Mouse (Mus musculus): Measurements from ENCODE around the gene Mpst. TPM values are rescaled to one million over a fixed set of nuclear protein-coding genes. Genes with fewer than 3 reads are reported as not detected.

Mpst gene
- polyA plus RNA-seq, 1 experiment = 97.7 TPM

- Histone ChIP-seq H3K36me3 (ENCODE audit: control insufficient read depth, insufficient read depth, low read length) (no peaks in the 10 kb centered on the region), H3K27me3 (ENCODE audit: control insufficient read depth, insufficient read depth, low read length) (no peaks in the 10 kb centered on the region), H3K4me3 (ENCODE audit: extremely low read depth, insufficient read depth, insufficient read length) (no peak overlapping the region), H3K27ac (ENCODE audit: insufficient read depth, low read length) (no peak overlapping the region), H3K4me1 (ENCODE audit: control insufficient read depth, insufficient read depth, insufficient read length) (no peaks in the 10 kb centered on the region)
- 84% methylated on average over 14 of the region's 14 CpGs for WGBS
- TF ChIP-seq POLR2A (IDR thresholded peaks at IDR 0.05; ENCODE audit: low read depth, low read length) = no peak
- no peak for TF ChIP-seq CTCF (IDR thresholded peaks at IDR 0.05; ENCODE audit: extremely low read depth, insufficient read depth, insufficient read length, insufficient replicate concordance)
- no peak for DNase-seq (ENCODE audit: low read depth in 1 of 2, low spot score in 2 of 2)
These were observed 7.0 kb downstream of the Mpst start for GRCm38 (mm10) chr15:78413083-78413718.

- Histone ChIP-seq H3K36me3 (ENCODE audit: control insufficient read depth, insufficient read depth, low read length) (no peaks in the 10 kb centered on the region), H3K4me3 (ENCODE audit: extremely low read depth, insufficient read depth, insufficient read length) (no peak overlapping the region), H3K4me1 (ENCODE audit: control insufficient read depth, insufficient read depth, insufficient read length) (no peaks in the 10 kb centered on the region), H3K27ac (ENCODE audit: insufficient read depth, low read length) (no peak overlapping the region), H3K27me3 (ENCODE audit: control insufficient read depth, insufficient read depth, low read length) (no peaks in the 10 kb centered on the region)
- no peak for TF ChIP-seq CTCF (IDR thresholded peaks at IDR 0.05; ENCODE audit: extremely low read depth, insufficient read depth, insufficient read length, insufficient replicate concordance)
- no peak for TF ChIP-seq POLR2A (IDR thresholded peaks at IDR 0.05; ENCODE audit: low read depth, low read length)
- WGBS = 74% methylated on average over 1 of the region's 1 CpGs
- no peak for DNase-seq (ENCODE audit: low read depth in 1 of 2, low spot score in 2 of 2)
These were observed 7.5 kb downstream of the Mpst start for GRCm38 (mm10) chr15:78413719-78414117.

- 98% methylated on average over 8 of the region's 8 CpGs for WGBS
- H3K36me3 ChIP-seq (ENCODE audit: control insufficient read depth, insufficient read depth, low read length) = no peaks in the 10 kb centered on the region
- H3K4me3 ChIP-seq (ENCODE audit: extremely low read depth, insufficient read depth, insufficient read length) = no peak overlapping the region
- no peak for DNase-seq (ENCODE audit: low read depth in 1 of 2, low spot score in 2 of 2)
- TF ChIP-seq CTCF (IDR thresholded peaks at IDR 0.05; ENCODE audit: extremely low read depth, insufficient read depth, insufficient read length, insufficient replicate concordance) = no peak
- TF ChIP-seq POLR2A (IDR thresholded peaks at IDR 0.05; ENCODE audit: low read depth, low read length) = no peak
- no peaks in the 10 kb centered on the region for H3K4me1 ChIP-seq (ENCODE audit: control insufficient read depth, insufficient read depth, insufficient read length)
- no peak overlapping the region for H3K27ac ChIP-seq (ENCODE audit: insufficient read depth, low read length)
- H3K27me3 ChIP-seq (ENCODE audit: control insufficient read depth, insufficient read depth, low read length) = no peaks in the 10 kb centered on the region
These were observed 7.9 kb downstream of the Mpst start for GRCm38 (mm10) chr15:78414157-78414556.

DNA sequence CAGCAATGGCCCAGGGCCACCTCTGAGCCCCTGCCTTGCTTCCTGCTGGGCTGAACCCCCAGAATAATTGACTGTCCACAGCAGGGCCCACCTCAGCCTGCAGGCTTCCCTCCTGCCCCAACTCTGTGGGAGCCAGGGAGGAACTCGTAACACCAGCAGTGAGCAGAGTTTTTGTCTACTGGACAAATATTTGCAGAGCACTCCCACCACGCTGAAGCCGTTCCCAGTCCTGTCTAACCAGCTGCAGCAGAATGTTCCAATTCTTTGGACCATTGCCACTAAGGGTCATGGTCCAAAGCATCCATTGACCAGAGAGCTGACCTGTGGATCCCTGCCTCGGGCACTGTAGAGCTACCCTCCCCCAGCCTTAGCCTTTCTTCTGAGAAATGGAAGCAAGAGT is 10.7 kb downstream of the Mpst start:
- H3K36me3 ChIP-seq (ENCODE audit: control insufficient read depth, insufficient read depth, low read length) = no peaks in the 10 kb centered on the region
- DNase-seq (ENCODE audit: low read depth in 1 of 2, low spot score in 2 of 2) = no peak
- H3K27ac ChIP-seq (ENCODE audit: insufficient read depth, low read length) = no peak overlapping the region; the same call in 1 of the 2 replicates
- H3K27me3 ChIP-seq (ENCODE audit: control insufficient read depth, insufficient read depth, low read length) = no peaks in the 10 kb centered on the region
- WGBS = 86% methylated on average over 4 of the region's 4 CpGs
- no peak overlapping the region for H3K4me3 ChIP-seq (ENCODE audit: extremely low read depth, insufficient read depth, insufficient read length)
- no peaks in the 10 kb centered on the region for H3K4me1 ChIP-seq (ENCODE audit: control insufficient read depth, insufficient read depth, insufficient read length)
- TF ChIP-seq CTCF (IDR thresholded peaks at IDR 0.05; ENCODE audit: extremely low read depth, insufficient read depth, insufficient read length, insufficient replicate concordance) (no peak), POLR2A (IDR thresholded peaks at IDR 0.05; ENCODE audit: low read depth, low read length) (no peak)

DNA sequence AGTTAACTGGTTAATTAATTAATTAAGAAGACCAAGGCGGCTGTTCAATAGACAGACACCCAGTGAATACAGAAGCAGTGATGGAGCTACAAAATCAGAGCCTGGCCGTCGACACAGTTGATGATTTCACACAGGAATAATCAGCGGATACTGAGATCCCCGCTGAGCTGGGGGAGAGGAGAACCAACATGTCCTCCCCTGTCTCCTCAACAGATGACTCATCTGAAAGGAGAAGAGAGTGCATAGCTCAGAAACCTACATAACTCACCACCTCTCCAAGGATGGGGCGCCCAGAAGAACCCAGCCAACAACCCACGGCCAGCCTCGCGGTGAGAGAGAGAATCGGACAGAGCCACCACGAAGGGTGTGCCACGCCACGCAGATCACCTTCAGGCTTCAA is 14.2 kb downstream of the Mpst start:
- Histone ChIP-seq H3K27me3 (ENCODE audit: control insufficient read depth, insufficient read depth, low read length) (no peaks in the 10 kb centered on the region), H3K4me3 (ENCODE audit: extremely low read depth, insufficient read depth, insufficient read length) (no peak overlapping the region), H3K36me3 (ENCODE audit: control insufficient read depth, insufficient read depth, low read length) (no peaks in the 10 kb centered on the region), H3K27ac (ENCODE audit: insufficient read depth, low read length) (no peak overlapping the region), H3K4me1 (ENCODE audit: control insufficient read depth, insufficient read depth, insufficient read length) (peaks cover 4% of the 10 kb centered on the region; the same call in 1 of the 2 replicates)
- DNase-seq (ENCODE audit: low read depth in 1 of 2, low spot score in 2 of 2) = no peak
- WGBS = 60% methylated on average over 13 of the region's 13 CpGs
- TF ChIP-seq CTCF (IDR thresholded peaks at IDR 0.05; ENCODE audit: extremely low read depth, insufficient read depth, insufficient read length, insufficient replicate concordance) = no peak
- TF ChIP-seq POLR2A (IDR thresholded peaks at IDR 0.05; ENCODE audit: low read depth, low read length) = no peak

DNA sequence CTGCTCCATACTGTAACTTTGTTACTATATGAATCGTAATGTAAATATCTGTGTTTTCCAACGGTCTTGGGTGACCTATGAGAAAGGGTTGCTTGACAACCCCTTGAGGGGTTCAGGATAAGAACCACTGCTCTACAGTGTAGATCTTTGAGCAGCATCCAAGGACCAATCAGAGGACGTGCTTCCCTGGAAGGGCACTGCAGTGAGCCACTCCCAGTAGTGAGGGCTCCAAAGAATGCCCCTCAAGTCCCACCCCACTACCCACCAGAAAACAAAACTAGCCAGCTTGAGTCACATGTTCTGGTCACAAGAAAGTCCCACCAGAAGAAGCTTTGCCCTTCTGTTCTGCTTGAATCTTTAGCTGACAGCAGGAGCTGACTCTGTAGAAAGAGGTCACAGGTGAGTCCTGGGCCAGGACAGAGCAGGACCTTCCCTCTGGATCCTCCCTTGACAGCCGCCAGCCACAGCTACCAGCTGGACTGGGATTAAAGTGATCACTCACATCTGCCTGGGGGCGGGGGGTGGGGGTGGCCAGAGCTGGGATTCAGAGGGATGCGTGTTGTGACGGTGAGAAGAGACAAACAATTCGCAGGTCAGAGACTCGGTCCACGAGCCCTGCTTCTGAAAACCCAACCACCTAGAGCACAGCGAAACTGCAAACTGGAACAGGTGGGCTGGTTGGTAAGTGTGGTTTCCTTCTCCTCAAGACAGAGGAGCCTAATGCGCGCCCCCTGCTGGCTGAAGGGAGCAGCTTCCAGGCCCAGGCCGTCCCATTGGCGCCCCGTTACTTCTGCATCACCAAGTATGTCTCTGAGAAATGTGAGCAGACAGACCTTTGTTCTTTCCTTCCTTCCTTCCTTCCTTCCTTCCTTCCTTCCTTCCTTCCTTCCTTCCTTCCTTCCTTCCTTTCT is 16.1 kb downstream of the Mpst start:
- H3K4me3 ChIP-seq (ENCODE audit: extremely low read depth, insufficient read depth, insufficient read length) = no peak overlapping the region
- 21% methylated on average over 16 of the region's 16 CpGs for WGBS

More for the DNA sequence above, 16.1 kb downstream of the Mpst start:
- peak; percentile 66 to 81 for DNase-seq (ENCODE audit: low read depth in 1 of 2, low spot score in 2 of 2)
- H3K27me3 ChIP-seq (ENCODE audit: control insufficient read depth, insufficient read depth, low read length) = no peaks in the 10 kb centered on the region
- H3K36me3 ChIP-seq (ENCODE audit: control insufficient read depth, insufficient read depth, low read length) = no peaks in the 10 kb centered on the region
- H3K27ac ChIP-seq (ENCODE audit: insufficient read depth, low read length) = no peak overlapping the region
- H3K4me1 ChIP-seq (ENCODE audit: control insufficient read depth, insufficient read depth, insufficient read length) = peaks cover 4% of the 10 kb centered on the region; the same call in 1 of the 2 replicates
- no peak for TF ChIP-seq POLR2A (IDR thresholded peaks at IDR 0.05; ENCODE audit: low read depth, low read length)
- TF ChIP-seq CTCF (IDR thresholded peaks at IDR 0.05; ENCODE audit: extremely low read depth, insufficient read depth, insufficient read length, insufficient replicate concordance) = peak; percentile 96

All from spleen, adult 2 months (tissue).